Mouse (Mus musculus): Measurements from ENCODE around the gene Il1rl1.

Il1rl1 gene

DNA sequence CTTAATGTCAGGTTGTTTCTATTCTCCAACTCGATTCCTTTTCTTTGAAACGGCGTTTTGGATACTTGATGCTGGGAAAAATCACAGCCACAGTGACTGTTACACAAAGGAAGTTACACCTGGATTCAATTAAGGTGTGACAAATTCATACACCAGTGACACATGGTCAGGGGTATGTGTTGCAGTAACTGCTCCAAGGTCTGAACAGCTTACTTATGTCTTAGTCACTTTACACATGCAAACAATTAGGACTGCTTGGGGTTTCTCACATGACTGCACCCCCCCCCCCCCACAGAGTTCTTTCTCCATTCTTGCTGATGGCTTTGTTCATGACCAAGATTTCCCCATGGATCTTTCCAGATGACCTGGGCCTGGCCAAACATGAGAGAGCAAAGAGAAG is 6.6 kb downstream of the Il1rl1 start:
- no peak for DNase-seq (ENCODE audit: low read depth in 2 of 2, low spot score in 2 of 2)

DNA sequence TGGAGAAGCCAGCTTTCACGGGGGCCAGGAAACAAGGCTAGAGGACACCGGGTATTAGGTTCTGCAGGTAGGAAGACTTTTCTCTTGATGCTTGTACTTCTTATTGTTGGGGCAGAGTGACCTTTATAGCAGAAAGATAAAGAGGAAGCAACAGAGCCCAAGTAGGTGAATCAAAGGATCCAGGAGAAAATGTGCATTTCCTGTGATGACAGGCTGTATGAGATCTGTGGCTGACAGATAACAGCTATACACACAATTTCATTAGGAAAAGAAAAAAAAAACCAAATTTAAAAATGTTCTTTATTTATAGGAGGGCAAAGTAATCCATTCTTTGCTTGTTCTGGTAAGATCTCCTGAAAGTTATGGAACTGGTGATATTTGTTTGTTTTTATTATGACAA is 8.0 kb downstream of the Il1rl1 start:
- DNase-seq (ENCODE audit: low read depth in 2 of 2, low spot score in 2 of 2) = no peak

DNA sequence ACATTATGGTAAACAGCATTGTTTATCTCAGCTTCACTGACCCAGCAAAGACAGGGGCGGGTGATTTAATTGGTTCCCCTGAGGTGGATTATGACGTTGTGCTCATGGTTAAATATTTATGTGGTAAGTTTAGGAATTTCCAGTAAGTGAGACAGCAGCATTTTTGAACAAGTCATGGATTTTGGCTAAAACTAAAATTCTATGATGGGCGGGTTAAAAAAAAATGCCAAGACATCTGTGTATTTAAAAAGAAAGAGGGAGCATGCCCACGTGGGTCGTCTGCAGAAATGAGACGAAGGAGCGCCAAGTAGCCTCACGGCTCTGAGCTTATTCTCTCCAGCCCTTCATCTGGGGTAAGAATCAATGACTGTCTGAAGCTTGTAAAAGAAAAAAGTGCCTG is 10.1 kb downstream of the Il1rl1 start:
- no peak for DNase-seq (ENCODE audit: low read depth in 2 of 2, low spot score in 2 of 2)

DNA sequence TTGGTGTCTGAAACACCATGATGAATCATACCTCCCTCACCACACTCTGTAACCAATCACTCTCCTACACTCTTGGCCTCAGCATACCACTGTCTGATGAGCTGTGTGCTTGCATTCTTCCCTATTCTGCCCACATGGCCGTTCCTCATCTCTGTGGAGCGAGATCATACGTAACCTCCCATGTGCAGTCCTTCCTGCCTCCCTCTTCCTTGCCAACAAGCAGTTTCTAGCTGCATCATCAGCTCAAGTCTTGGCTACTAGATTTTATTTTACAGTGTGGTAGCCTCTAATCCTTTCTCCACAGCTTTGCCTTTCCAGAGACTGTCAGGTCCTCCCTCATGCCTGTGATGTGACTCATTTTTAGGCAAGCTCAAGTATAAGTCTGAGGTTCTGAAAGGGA is 15.4 kb downstream of the Il1rl1 start:
- no peak for DNase-seq (ENCODE audit: low read depth in 2 of 2, low spot score in 2 of 2)

DNA sequence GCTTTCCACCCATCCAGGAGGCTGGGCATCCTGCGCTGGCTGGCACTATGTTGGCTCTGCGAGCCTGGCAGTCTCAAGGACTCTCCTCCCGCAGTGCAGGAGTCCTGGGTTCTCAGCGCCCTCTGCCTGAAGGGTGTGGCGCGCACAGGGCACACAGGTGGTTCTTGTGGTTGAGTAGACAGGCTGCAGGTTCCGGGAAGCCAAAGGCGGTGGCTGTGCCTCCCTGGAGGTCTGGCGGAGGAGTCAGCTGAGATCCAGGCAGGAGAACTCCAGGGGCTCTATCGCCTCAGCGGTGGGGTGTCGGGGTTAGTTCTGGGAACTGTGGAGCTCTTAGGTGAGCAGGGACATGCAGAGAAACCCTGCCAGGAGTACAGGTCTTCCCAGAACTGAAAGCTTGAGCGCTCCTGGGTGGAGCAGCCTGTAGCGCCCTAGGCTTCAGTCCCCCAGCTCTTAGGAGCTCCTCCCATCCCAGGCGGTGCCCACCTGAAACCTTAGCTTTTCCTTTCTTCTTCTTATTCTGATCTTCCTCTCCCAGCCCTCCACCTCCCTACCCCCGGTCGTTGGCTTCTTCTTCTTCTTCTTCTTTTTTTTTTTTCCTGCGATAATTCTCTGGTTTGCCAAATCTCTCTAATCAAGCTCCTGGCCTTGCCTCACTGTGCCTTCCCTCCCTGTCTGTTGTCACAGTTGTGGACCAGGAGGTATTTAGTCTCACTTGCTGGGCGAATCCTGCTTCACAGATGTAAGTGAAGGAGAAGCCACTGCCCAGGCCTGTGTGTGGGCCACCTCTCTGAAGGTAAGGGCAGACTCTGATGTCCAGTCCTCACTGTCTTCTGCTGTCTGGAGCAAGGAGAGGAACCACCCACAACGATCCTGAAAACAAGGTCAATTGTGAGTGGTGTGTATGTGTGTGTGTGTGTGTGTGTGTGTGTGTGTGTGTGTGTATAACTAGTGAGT is 36.4 kb downstream of the Il1rl1 start, which contains the start of gene Il18r1:
Gene Il18r1 (plus strand): TSS at position 76 of the 954 bp plus-strand sequence.
- peak; percentile 70 to 75 for DNase-seq (ENCODE audit: low read depth in 2 of 2, low spot score in 2 of 2)

DNA sequence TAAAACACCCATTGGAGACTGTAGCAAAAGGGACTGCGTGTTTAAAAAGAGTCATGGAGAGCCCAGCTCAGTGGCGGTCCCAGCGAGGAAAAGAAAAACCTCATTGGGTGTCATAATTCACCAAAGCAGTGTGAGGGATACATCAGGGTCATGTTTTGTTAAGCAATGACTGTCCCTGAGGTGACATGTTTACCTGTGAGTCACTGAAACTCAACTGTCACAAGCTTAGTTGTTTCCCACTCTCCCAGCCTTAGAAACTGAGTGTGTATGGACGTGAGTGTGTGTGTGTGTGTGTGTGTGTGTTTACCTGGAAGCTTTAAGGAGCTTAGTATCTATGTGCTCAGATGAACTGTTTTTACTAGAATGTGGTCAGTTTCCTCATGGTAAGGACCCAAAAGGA is 37.9 kb downstream of the Il1rl1 start:
- no peak for DNase-seq (ENCODE audit: low read depth in 2 of 2, low spot score in 2 of 2)

DNA sequence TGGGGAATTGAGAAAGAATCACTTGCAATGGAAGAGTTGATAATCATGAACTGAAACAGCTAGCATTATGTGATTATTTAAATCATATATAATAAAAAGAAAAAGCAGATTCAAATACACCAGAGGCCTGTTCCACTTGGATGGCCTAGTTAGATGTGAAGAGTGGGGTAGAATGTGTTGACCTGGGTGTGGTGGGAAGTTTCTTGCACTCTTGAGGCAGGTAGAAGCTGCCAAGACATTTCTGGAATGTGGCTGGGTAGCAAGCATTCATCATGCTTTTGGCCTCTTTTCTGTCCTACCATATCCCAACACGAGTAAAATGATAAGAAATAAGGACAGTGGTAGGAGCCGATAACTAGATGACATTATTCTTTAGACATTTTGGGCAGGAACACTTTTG is 39.4 kb downstream of the Il1rl1 start:
- DNase-seq (ENCODE audit: low read depth in 2 of 2, low spot score in 2 of 2) = no peak

DNA sequence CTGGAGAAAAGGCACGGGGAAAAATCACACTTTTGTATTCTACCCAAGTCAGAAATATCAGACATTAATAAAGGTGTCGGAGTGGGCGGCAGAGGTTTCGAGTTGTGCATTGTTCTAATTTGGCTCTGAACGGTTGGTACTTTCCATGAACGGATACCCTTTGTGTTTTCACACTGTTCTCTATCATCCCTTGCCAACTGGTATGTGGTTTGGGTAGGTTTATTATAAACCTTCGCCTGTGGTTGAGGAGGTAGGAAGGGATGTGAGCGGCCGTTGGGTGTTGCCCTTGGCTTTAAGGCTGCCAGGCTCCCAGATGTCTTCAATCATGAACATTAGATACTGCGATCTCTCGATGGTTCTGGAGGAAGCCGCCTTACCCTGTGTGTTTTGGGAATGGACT is 40.5 kb downstream of the Il1rl1 start:
- DNase-seq (ENCODE audit: low read depth in 2 of 2, low spot score in 2 of 2) = peak in 1 of 2 experiments; percentile 30

DNA sequence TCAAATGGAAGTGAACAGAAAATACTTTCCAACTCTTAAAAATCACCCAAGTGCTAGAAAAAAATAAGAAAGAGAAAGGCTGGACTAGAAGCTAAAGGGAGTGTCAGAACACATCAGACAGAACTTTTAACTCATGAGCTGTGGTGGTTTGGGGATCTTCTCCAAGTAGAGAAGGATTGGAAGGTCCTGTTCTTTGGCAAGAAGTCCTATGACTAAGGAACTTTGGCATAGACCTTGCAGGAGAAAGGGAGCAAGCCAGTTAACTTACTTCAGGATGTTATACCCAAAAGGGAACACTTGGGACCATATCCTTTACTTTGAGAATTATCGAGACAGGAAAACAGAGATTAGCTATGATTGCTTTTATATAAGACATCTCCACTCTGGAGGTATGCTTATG is 43.0 kb downstream of the Il1rl1 start:
- DNase-seq (ENCODE audit: low read depth in 2 of 2, low spot score in 2 of 2) = no peak

DNA sequence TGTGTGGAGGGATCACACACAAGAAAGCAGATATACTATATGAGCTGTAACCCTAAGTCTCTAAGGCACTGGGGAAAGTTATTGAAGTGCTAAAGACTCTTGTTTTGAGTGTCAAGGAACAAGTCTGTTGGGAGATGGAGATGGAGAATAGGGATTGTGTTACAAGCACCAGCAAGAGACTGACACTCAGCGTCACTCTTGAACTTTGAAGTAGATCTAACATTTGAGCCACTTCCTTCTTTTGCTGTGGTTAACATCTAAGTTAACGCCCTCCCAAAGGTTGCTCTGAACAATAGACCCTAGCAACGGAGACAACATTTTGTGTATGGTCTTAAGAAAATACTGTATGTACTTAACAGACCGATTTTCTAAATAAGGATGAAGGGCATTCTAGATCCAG is 44.3 kb downstream of the Il1rl1 start:
- peak; percentile 31 to 42 for DNase-seq (ENCODE audit: low read depth in 2 of 2, low spot score in 2 of 2)

DNA sequence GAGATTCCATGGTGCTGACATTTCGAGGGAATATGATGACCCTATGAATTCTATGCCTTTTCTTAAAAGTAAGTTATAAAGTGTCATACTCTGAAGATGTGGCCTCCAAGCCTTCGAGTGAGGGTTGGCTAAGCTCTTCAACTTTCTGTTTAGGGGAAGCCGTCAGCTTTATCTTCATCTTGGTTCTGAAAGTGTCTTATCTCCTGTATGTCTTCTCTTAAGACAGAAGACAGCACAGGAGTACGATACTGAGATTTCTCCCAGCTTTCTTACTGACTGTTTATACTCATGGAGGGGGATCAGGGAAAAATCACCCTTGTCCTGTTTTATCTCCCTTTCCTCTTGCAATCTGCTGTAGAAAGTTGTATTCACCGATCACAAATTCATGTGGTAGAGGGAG is 45.0 kb downstream of the Il1rl1 start:
- no peak for DNase-seq (ENCODE audit: low read depth in 2 of 2, low spot score in 2 of 2)

DNA sequence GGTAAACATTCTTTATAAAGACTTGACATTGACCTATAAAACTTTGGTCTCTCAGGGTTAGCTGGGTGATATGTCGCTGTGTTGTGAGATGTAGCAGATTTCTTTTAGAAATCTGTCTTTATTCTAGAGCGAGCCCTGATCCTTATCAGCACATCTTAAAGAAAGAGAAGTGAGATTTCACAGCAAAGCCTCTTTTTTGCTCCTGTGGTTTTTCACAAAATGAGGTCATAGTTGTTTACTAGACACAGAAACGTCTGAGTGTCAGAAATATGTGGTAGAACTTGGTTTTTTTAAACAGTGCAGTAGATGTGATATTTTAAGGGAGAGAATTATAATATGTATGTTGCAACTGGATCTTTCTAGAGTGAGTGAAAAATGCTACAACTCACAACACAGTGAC is 46.3 kb downstream of the Il1rl1 start:
- peak; percentile 45 to 69 for DNase-seq (ENCODE audit: low read depth in 2 of 2, low spot score in 2 of 2)

DNA sequence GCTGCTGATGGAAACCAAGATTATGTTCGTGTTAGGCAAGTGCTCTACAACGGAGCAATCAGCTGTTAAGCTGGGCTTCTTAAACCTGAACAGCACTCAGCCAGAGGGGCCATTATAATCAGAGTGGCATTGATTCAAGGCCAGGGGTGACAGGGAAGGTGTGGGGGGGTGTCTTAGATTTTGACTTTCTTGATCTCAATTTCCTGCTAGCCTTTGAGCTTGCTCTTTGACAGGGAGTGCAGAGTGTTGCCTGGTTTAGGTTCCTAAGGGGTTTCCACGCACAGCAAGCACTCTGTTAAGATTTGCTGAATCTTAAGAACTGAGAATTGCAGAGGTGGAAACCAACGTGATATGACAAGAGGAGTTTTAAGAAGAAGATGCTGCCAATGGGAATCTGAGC is 47.4 kb downstream of the Il1rl1 start:
- DNase-seq (ENCODE audit: low read depth in 2 of 2, low spot score in 2 of 2) = no peak

DNA sequence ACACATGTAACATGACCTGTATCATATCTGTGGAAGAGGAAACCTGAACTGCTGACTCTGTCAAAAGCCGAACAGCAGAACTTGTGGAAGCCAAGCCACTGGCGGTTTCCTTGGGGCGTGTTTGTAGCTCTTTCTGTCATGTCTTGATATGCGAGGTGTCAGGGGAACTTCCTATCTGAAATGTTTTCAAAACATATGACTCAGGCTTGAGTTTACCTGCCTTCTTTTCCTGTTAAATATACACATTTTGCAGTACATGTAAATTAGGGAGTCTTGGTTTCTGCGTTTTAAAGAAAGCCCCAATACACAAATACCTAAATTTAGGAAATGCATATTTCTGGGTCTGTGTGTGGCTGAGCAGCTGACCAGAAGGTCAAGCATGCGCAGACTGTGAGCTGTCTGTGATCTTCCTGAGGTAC is 50.1 kb downstream of the Il1rl1 start:
- DNase-seq (ENCODE audit: low read depth in 2 of 2, low spot score in 2 of 2) = peak; percentile 61 to 72

DNA sequence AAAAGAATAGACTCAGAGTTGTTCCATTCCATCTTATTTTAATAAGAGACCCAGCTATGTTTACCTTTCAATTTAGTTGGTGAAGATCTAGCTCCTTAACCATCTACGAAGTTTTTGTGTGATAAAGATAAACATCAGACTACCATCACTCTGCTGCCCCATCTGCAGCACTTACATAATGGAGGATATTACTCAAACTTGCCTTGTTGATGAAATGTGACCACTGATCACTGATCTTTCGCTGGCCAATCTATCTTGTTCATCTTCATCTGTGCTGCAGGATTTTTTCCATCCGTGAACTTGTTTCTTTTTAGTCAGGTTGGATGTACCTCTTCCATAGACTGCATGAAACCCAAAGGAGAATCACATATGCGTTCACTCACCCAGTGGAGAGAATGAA is 65.2 kb downstream of the Il1rl1 start:
- no peak for DNase-seq (ENCODE audit: low read depth in 2 of 2, low spot score in 2 of 2)

DNA sequence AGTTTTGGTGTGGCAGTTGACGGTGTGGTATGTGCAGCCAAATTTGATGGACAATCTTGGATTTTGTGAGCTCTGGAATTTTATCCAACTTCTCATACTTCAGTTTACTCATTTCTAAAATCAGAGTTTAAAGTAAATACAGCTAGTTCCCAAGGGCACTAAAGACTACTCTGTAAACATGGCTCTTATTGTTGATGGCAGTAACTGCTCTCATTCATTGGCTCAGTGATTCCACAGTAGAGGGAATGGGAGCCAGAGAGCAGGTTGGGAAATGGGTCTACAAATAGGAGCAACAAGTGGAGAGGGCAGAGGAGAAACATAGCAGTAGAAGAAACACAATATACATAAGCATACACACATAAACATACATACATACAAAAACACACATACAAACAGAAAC is 70.3 kb downstream of the Il1rl1 start:
- DNase-seq (ENCODE audit: low read depth in 2 of 2, low spot score in 2 of 2) = no peak

DNA sequence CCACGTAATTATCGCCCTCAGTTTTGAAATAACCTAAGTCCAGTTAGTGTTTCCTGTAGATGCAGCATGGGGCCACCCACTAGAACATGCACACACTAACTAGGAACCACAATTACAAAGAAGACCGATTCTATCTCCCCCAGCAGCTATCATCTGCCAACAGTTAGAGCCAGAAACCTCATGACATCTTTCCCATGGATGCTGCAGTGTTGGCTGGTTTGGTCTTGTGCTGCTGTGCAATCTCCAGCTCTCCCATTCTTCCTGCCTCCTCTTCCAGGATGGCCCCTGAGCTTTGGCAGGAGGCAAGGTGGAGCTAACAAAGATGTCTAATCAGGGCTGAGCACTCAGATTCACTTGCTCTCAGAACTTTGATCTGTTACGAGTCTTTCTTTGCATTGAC is 71.8 kb downstream of the Il1rl1 start:
- DNase-seq (ENCODE audit: low read depth in 2 of 2, low spot score in 2 of 2) = no peak

DNA sequence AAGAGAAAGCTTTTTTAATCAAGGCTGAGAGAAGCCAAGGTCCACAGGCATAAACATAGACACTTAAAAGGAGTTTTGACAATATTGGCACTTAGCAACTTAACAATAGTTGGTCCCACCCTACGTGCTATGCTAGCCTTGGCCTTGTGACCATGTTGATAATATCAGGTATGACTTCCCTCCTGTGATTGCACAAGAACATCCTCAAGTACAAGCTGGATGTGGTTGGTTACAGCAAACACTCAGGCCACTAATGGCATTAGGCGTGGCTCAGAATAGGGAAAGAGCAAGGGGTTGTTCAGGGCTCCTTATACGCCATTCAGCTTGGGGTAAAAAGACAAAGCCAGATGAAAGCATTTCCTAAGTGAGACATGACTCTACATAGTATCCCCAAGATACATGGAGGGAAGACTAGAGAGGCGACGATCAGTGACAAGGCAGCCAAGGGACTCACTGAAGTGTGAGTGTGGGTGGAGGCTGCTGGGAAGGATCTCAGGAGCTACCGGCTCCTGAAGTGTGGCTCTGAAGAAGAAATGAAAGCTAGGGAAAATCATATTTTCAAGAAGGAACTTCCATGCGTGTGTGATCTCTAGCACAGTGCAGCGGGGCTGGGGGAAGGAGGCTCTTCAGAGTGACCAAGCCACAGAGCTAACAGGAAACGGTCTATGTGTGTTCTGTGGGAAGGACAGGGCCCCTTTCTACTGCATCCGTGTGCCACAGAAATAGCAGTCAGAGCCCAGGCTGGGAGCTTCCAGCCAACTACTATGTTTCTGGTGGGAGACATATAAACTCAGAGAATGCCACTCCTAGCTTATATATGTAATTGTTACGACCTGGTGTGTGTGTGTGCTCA is 72.4 kb downstream of the Il1rl1 start:
- DNase-seq (ENCODE audit: low read depth in 2 of 2, low spot score in 2 of 2) = no peak

DNA sequence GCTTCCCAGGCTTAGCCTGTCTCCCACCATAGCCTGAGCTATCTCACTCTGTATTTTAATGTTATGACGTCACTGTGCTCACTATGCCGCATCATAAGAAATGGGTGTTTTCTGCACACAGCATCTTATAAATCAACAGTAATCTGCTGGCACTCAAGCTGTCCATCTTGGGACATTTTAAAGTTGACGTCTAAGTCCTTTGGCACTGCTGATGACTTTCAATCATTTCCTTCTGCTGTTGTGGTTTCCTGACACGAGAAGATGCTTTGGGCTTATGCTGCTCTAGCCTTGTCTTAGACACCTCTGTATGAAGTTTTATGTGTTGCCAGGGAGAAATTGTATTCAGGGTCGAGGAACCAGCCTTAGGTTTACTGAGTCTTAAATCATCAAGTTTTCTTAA is 75.2 kb downstream of the Il1rl1 start:
- DNase-seq (ENCODE audit: low read depth in 2 of 2, low spot score in 2 of 2) = no peak
